Mouse (Mus musculus): ENCODE results near the gene Atp5f1. TPM values are rescaled to one million over a fixed set of nuclear protein-coding genes. Genes with fewer than 3 reads are reported as not detected.

The Atp5f1 gene
- polyA plus RNA-seq, 1 experiment: 266 TPM

- peak; percentile 63 for DNase-seq (ENCODE audit: low read depth)
- TF ChIP-seq POLR2A (IDR thresholded peaks at IDR 0.05; ENCODE audit: borderline replicate concordance, extremely low read depth, insufficient read depth, insufficient read length, poor library complexity, severe bottlenecking): no peak
- no peak for TF ChIP-seq CTCF (IDR thresholded peaks at IDR 0.05; ENCODE audit: borderline replicate concordance, extremely low read depth, insufficient read depth, insufficient read length)
Observed at GRCm38 (mm10) chr3:105959585-105959984, 314 bp downstream of the Atp5f1 start.

GRCm38 (mm10) chr3:105958974-105959580 is 822 bp downstream of the Atp5f1 start, which contains the start of gene Wdr77:
TSS of gene Wdr77 (plus strand) at chr3:105959369.
- TF ChIP-seq POLR2A (IDR thresholded peaks at IDR 0.05; ENCODE audit: borderline replicate concordance, extremely low read depth, insufficient read depth, insufficient read length, poor library complexity, severe bottlenecking): peak; percentile 60; the same call in 1 of the 2 replicates
- no peak for TF ChIP-seq CTCF (IDR thresholded peaks at IDR 0.05; ENCODE audit: borderline replicate concordance, extremely low read depth, insufficient read depth, insufficient read length)
- peak; percentile 100 for DNase-seq (ENCODE audit: low read depth)

DNA sequence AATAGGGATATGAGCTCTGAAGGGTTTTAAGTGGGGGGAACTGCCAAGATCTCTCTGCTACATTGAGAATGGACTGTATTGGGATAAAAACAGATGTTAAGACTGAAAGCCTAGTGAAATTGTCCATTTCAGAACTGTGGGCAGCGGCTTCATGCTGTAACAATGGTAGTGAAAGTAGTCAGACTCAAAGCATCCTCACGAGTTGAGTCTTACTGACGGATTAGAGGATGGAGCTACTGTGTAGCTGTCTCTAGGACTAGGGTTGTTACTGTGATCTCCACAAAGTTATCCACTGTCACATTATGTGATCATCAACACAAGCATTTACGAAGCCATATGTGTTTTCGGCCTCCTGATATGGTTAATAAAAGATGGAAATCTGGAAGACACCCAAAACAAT is 1.7 kb downstream of the Atp5f1 start:
- DNase-seq (ENCODE audit: low read depth): no peak
- TF ChIP-seq POLR2A (IDR thresholded peaks at IDR 0.05; ENCODE audit: borderline replicate concordance, extremely low read depth, insufficient read depth, insufficient read length, poor library complexity, severe bottlenecking) (no peak), CTCF (IDR thresholded peaks at IDR 0.05; ENCODE audit: borderline replicate concordance, extremely low read depth, insufficient read depth, insufficient read length) (no peak)

DNA sequence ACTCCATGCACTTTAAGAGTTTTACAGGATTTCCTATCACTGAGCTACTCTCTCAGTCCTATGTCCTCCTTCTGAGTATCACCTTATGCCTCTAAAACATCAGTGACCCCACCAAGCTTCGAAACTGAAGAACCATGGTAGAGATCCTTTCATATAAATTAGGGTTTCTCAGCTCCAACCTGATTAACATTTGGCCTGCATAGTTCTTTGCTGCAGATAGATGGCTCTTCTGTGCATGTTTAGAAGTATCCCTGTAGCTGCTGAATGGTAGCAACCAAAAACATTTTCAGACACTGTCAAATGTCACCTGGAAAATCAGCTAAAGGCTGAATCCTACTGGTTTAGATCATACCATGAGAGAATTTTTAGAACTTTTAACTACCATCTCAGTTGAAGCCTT is 2.7 kb downstream of the Atp5f1 start:
- TF ChIP-seq POLR2A (IDR thresholded peaks at IDR 0.05; ENCODE audit: borderline replicate concordance, extremely low read depth, insufficient read depth, insufficient read length, poor library complexity, severe bottlenecking) (no peak), CTCF (IDR thresholded peaks at IDR 0.05; ENCODE audit: borderline replicate concordance, extremely low read depth, insufficient read depth, insufficient read length) (no peak)
- DNase-seq (ENCODE audit: low read depth): no peak

GRCm38 (mm10) chr3:105951348-105951747 is 8.6 kb downstream of the Atp5f1 start:
- TF ChIP-seq POLR2A (IDR thresholded peaks at IDR 0.05; ENCODE audit: borderline replicate concordance, extremely low read depth, insufficient read depth, insufficient read length, poor library complexity, severe bottlenecking): no peak
- no peak for TF ChIP-seq CTCF (IDR thresholded peaks at IDR 0.05; ENCODE audit: borderline replicate concordance, extremely low read depth, insufficient read depth, insufficient read length)
- DNase-seq (ENCODE audit: low read depth): no peak

DNA sequence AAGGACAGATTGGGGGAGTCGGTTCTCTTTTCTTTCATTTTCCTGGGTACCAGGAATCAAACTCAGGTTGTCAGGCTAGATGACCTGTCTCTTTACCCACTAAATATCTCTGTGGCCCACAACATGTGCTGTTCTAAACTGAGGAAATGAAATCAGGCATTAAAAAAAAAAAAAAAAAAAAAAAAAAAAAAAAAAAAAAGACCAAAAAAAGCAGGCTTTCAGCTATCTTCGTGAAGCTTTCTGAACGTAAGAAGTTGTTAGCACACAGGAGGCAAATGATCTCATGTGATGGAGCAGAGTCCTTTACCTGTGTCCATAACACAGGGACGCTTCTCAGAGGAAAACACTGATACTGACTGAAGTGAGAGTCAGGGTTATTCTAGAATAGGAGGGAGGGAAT is 23.8 kb downstream of the Atp5f1 start:
- TF ChIP-seq POLR2A (IDR thresholded peaks at IDR 0.05; ENCODE audit: borderline replicate concordance, extremely low read depth, insufficient read depth, insufficient read length, poor library complexity, severe bottlenecking) (no peak), CTCF (IDR thresholded peaks at IDR 0.05; ENCODE audit: borderline replicate concordance, extremely low read depth, insufficient read depth, insufficient read length) (no peak)
- no peak for DNase-seq (ENCODE audit: low read depth)

GRCm38 (mm10) chr3:105935033-105935432 is 24.9 kb downstream of the Atp5f1 start:
- TF ChIP-seq POLR2A (IDR thresholded peaks at IDR 0.05; ENCODE audit: borderline replicate concordance, extremely low read depth, insufficient read depth, insufficient read length, poor library complexity, severe bottlenecking) (no peak), CTCF (IDR thresholded peaks at IDR 0.05; ENCODE audit: borderline replicate concordance, extremely low read depth, insufficient read depth, insufficient read length) (no peak)
- peak; percentile 34 for DNase-seq (ENCODE audit: low read depth)

DNA sequence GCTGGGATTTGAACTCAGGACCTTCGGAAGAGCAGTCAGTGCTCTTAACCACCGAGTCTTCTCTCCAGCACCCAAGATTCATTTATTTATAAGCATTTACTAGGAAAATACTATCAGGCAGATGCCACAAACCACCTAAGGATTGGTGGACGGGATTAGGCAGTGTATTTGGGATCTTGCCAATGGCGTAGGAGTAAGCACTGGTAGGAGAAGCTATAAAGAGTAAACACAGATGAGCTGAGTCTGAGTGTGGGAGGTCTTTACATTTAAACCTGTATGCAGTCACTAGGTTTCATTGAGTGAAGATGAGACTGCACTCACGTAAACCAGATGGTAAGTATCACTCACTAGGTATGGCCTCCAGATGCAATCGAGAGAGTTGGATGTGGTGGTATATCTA is 26.0 kb downstream of the Atp5f1 start:
- no peak for DNase-seq (ENCODE audit: low read depth)
- TF ChIP-seq CTCF (IDR thresholded peaks at IDR 0.05; ENCODE audit: borderline replicate concordance, extremely low read depth, insufficient read depth, insufficient read length): no peak
- TF ChIP-seq POLR2A (IDR thresholded peaks at IDR 0.05; ENCODE audit: borderline replicate concordance, extremely low read depth, insufficient read depth, insufficient read length, poor library complexity, severe bottlenecking): no peak

DNA sequence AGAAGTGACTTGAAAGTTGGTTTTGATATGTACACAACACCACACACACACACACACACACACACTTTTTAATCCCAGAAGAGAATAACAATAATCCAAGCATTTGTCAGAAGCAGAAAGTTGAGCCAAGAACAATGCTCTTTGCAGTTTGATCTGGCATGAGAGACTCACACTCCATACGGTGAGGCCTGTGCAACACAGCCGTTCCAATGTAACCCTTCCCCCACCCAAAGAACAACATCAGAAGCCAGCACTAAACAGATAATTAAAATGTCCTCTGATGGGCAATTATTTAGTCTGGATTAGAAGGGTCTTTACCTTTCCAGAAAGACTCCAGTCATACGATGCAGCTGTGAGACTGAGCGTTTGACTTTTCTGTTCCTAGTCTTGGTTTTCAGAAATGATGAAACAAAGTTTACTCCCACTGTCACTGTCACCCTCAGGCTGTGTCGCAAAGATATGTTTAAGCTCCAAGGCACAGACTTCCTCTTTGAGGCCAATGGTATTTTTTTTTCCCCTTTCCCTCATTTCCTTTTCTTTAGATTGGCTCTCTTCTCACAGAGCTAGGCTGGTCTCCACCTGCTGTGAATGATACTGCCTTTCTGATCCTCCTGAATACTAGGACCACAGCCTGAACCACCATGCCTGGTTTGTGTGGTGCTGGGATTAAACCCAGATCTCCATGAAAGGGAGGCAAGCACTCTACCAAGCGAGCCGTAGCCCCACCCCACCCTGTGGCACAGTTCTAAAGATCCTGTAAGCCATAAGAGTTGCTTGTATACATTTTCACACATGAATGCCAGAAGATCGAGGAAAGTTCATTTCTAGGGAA is 27.4 kb downstream of the Atp5f1 start, which contains the start of gene I830077J02Rik:
Gene I830077J02Rik, minus strand, starts transcription at position 425 of the 832 bp plus-strand sequence.
- DNase-seq (ENCODE audit: low read depth): no peak
- no peak for TF ChIP-seq CTCF (IDR thresholded peaks at IDR 0.05; ENCODE audit: borderline replicate concordance, extremely low read depth, insufficient read depth, insufficient read length)
- TF ChIP-seq POLR2A (IDR thresholded peaks at IDR 0.05; ENCODE audit: borderline replicate concordance, extremely low read depth, insufficient read depth, insufficient read length, poor library complexity, severe bottlenecking): no peak

GRCm38 (mm10) chr3:105931095-105931494 is 28.8 kb downstream of the Atp5f1 start:
- TF ChIP-seq CTCF (IDR thresholded peaks at IDR 0.05; ENCODE audit: borderline replicate concordance, extremely low read depth, insufficient read depth, insufficient read length): no peak
- no peak for TF ChIP-seq POLR2A (IDR thresholded peaks at IDR 0.05; ENCODE audit: borderline replicate concordance, extremely low read depth, insufficient read depth, insufficient read length, poor library complexity, severe bottlenecking)
- DNase-seq (ENCODE audit: low read depth): no peak

DNA sequence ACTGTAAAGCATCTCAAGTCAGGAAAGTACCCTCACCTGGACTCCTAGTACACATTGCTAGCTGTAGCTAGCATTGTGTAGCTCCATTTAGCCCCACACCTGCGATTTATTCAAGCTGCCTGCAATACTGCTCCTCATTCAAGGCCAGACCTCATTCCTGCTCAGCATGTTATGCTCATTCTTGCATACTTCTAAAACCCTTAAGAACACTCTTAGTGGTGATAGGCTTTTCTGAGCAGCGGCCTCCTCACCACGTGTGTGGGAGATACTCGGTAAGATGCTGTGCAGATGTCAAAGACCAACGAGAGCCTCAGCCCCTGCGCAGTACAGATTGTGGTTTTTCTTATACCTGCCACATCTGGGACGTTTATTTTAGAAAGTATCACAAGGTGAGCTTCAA is 30.1 kb downstream of the Atp5f1 start:
- no peak for TF ChIP-seq POLR2A (IDR thresholded peaks at IDR 0.05; ENCODE audit: borderline replicate concordance, extremely low read depth, insufficient read depth, insufficient read length, poor library complexity, severe bottlenecking)
- no peak for TF ChIP-seq CTCF (IDR thresholded peaks at IDR 0.05; ENCODE audit: borderline replicate concordance, extremely low read depth, insufficient read depth, insufficient read length)
- DNase-seq (ENCODE audit: low read depth): no peak
